12 mouse cellular contexts compared by ENCODE assay signal in genomic region chr16:30697806-30698205, GRCm38 (mm10).
"Had no signal": no experiment of that assay in that cellular context is flagged by ENCODE, and none has a peak within 500 bp of the region (broad histone marks: within the 10 kb centered on the region; RNA-seq: fewer than 3 reads in every experiment).

No protein-coding gene starts in this region.

- H3K4me2 ChIP-seq: limb, embryonic 12.5 days; liver, embryonic 13.5 days; midbrain, embryonic 12.5 days; neural tube, embryonic 13.5 days had no signal

- H3K4me1 ChIP-seq: liver, embryonic 13.5 days; midbrain, embryonic 12.5 days had no signal

- H3K9ac ChIP-seq: limb, embryonic 12.5 days; liver, embryonic 13.5 days; liver, postnatal 0 days; midbrain, embryonic 12.5 days; neural tube, embryonic 13.5 days had no signal

- H3K36me3 ChIP-seq: limb, embryonic 12.5 days; liver, embryonic 13.5 days; midbrain, embryonic 12.5 days; neural tube, embryonic 13.5 days had no signal

- H3K27ac ChIP-seq: left cerebral cortex, adult 2 months; liver, embryonic 13.5 days; midbrain, embryonic 12.5 days; neural tube, embryonic 13.5 days; stomach, postnatal 0 days had no signal

- DNase-seq: kidney, adult 8-10 months; kidney, postnatal 25 days; liver; liver, embryonic 13.5 days; liver, postnatal 0 days; thymus, postnatal 4 days had no signal

- H3K27me3 ChIP-seq: liver, embryonic 13.5 days; midbrain, embryonic 12.5 days; neural tube, embryonic 13.5 days had no signal

- H3K4me3 ChIP-seq: left cerebral cortex, adult 2 months; limb, embryonic 12.5 days; liver, embryonic 13.5 days; midbrain, embryonic 12.5 days; neural tube, embryonic 13.5 days had no signal

- ATAC-seq: liver, postnatal 0 days; midbrain, embryonic 16.5 days had no signal

- H3K9me3 ChIP-seq: limb, embryonic 12.5 days; liver, embryonic 13.5 days; midbrain, embryonic 12.5 days; neural tube, embryonic 13.5 days had no signal
